Mouse (Mus musculus) gastrocnemius, adult 2 months (tissue): Measurements from ENCODE around the gene Itgb5. TPM values are rescaled to one million over a fixed set of nuclear protein-coding genes. Genes with fewer than 3 reads are reported as not detected.

Experiments
- DNase-seq: peaks from one replicate; pipeline ENCODE4 v3.0.0; 2022
- H3K27ac ChIP-seq: fragments of 200-600 bp; 2 replicates; pipeline ENCODE4 v1.8.1; 2022; ENCODE audit warnings: mild to moderate bottlenecking
- H3K4me3 ChIP-seq: fragments of 200-600 bp; 2 replicates; pipeline ENCODE4 v1.8.1; 2022; ENCODE audit warnings: mild to moderate bottlenecking, moderate library complexity
- CTCF ChIP-seq: fragments of 200-600 bp; IDR thresholded peaks from 2 replicates; pipeline ENCODE4 v1.8.1; 2022; ENCODE audit warnings: antibody characterized with exemption, mild to moderate bottlenecking, moderate library complexity
- intact Hi-C: fragments of 180-260 bp; cut with DNase I; formaldehyde crosslinking; loops from one replicate; pipeline ENCODE4 v1.15.1; 2025
- total RNA-seq, 2 experiments: library from RNA; stranded (reverse); gene quantifications; 2 replicates each; pipeline ENCODE4 v1.2.3; 2021

Gene Itgb5
- total RNA-seq, 2 experiments from 2014 or later, result 73.9 to 88.3 TPM

- intact Hi-C loops, result no loop called here
- H3K4me3 ChIP-seq, result peak overlapping the region; percentile 41
- H3K27ac ChIP-seq, result peak overlapping the region; percentile 82
- no peak for TF ChIP-seq CTCF
- DNase-seq, result peak; percentile 86
These were observed 111.9 kb downstream of the Itgb5 start for GRCm38 (mm10) chr16:33941271-33941781.

DNA sequence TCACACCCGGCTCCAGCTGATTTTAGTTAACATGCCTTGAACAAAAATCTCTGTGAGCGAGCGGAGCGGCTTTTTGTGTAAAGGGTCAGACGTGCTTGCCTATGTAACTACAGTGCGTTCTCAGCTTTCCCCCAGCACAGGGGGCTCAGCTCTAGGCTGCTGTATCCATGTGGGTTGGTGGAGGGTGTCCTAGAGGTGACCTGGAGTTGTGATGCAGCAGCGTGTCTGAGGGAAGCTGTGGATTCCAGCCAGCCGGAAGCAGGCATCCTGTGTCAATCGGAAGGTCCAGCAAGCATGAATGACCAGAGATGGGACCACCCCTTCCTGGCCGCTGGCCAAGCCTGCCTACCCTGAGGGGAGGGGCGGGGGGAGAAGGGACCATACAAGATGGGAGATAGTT, 112.9 kb downstream of the Itgb5 start:
- peak; percentile 72 for DNase-seq
- Histone ChIP-seq H3K27ac (peak overlapping the region; percentile 82), H3K4me3 (no peak overlapping the region)
- TF ChIP-seq CTCF, result no peak
- intact Hi-C loops, result no loop called here

DNA sequence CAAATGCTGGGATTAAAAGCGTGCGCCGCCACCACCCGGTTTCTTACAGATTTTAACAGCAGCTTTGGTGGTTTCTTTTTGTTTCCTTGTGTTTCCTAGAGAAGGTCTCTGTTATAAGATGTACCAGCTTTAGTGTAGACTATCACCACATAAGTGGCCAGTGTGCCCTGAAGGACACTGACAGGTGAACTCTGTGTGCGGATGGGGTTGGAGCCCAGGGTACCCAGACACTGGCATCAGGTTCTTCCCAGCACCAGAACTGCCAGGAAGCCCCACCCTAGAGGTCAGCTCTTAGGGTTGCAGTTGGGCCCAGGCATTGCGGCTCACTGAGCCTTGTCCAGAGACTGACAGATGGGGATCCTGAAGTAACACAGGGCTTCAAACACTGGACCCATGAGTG, 113.9 kb downstream of the Itgb5 start:
- no peak for TF ChIP-seq CTCF
- intact Hi-C loops, result no loop called here
- Histone ChIP-seq H3K4me3 (no peak overlapping the region), H3K27ac (peak overlapping the region; percentile 17; the same call in 1 of the 2 replicates)
- no peak for DNase-seq

GRCm38 (mm10) chr16:33944126-33944525, 114.7 kb downstream of the Itgb5 start:
- no peak for TF ChIP-seq CTCF
- Histone ChIP-seq H3K4me3 (no peak overlapping the region), H3K27ac (0 out of 2 replicates have a peak overlapping the region, but pooled peaks have one; percentile 20)
- intact Hi-C loops, result no loop called here
- no peak for DNase-seq

DNA sequence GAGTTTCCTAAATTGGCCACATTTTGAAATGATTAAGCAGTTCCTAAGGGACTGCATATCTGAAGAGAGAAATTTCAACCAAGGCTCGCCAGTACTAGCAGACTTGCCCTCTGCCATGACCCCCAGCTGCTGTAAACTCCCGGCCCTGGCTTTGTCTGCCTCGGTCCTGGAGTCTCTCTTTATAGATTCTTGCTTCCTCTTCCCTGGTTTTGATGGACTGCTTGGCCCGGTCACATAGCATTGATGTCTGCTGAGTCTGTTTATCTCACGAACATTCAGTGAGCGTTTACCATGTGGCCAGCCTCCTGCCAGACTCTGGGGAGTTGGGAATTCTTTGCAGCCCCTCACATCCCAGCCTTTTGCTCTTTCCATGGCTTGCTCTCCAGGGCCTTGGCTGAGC, 115.3 kb downstream of the Itgb5 start:
- H3K27ac ChIP-seq, result peak overlapping the region; percentile 32; the same call in 1 of the 2 replicates
- no peak overlapping the region for H3K4me3 ChIP-seq
- DNase-seq, result no peak
- no peak for TF ChIP-seq CTCF
- intact Hi-C loops, result loop anchor here (5.0 kb wide), 1 partner anchor 37 kb away; no protein-coding TSS in a partner anchor

GRCm38 (mm10) chr16:33946021-33946420, 116.6 kb downstream of the Itgb5 start:
- TF ChIP-seq CTCF, result no peak
- no peak for DNase-seq
- intact Hi-C loops, result loop anchor here (5.0 kb wide), 1 partner anchor 39 kb away; no protein-coding TSS in a partner anchor
- no peak overlapping the region for H3K4me3 ChIP-seq
- no peak overlapping the region for H3K27ac ChIP-seq

DNA sequence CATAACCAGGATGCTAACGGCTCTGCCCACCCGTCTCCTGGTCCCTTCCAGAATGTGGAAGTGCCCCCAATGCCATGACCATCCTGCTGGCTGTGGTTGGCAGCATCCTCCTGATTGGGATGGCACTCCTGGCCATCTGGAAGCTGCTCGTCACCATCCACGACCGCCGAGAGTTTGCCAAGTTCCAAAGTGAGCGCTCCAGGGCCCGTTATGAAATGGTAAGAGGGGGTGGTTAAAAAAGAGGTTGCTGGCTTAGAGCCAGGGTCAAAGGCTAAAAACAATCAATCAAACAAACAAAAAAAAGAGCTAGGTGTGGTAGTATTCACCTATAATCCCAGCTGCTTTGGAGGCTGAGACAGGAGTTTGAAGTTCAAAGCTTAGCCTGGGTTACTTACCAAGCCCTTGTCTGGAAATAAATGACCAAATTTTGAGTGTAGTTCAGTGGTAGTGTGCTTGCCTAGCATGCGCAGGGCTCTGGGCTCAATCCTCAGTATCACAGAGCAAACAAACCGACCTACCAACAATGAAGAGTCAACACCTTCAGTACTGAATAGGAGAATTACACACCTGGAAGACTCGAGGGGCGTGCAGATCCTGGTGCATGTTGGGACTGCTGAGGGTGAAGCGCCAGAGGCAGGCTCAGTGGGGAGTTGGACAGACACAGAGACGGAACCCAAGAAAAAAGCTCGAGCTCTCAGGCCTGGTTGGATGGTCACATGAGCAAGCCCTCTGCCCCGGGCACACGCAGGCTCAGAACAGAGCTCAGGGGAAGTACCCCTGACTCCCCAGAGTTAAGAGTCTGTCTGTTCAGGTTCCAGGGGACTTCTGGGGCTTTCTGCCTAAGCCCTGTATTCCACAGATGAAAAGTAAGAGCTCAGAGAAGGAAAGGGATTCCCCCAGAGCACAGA, 118.5 kb downstream of the Itgb5 start:
- intact Hi-C loops, result loop anchor here (5.0 kb wide), 1 partner anchor 41 kb away; no protein-coding TSS in a partner anchor
- no peak overlapping the region for H3K4me3 ChIP-seq
- TF ChIP-seq CTCF, result no peak
- DNase-seq, result no peak
- no peak overlapping the region for H3K27ac ChIP-seq

- peak; percentile 27; the same call in 1 of the 2 replicates for TF ChIP-seq CTCF
- no peak overlapping the region for H3K4me3 ChIP-seq
- intact Hi-C loops, result loop anchor here (5.0 kb wide), 1 partner anchor 37 kb away; no protein-coding TSS in a partner anchor
- no peak for DNase-seq
- H3K27ac ChIP-seq, result no peak overlapping the region
These were observed 120.9 kb downstream of the Itgb5 start for GRCm38 (mm10) chr16:33950386-33950785.

- Histone ChIP-seq H3K4me3 (no peak overlapping the region), H3K27ac (no peak overlapping the region)
- DNase-seq, result peak; percentile 88
- peak; percentile 96; the same call in 1 of the 2 replicates for TF ChIP-seq CTCF
- intact Hi-C loops, result loop anchor here (1.0 to 5.0 kb wide), 2 partner anchors 36 to 131 kb away; no protein-coding TSS in a partner anchor
These were observed 121.4 kb downstream of the Itgb5 start for GRCm38 (mm10) chr16:33950830-33951229.

GRCm38 (mm10) chr16:33953008-33953407, 123.5 kb downstream of the Itgb5 start:
- no peak for TF ChIP-seq CTCF
- DNase-seq, result no peak
- intact Hi-C loops, result loop anchor here (5.0 kb wide), 1 partner anchor 34 kb away; no protein-coding TSS in a partner anchor
- H3K4me3 ChIP-seq, result no peak overlapping the region
- H3K27ac ChIP-seq, result no peak overlapping the region

DNA sequence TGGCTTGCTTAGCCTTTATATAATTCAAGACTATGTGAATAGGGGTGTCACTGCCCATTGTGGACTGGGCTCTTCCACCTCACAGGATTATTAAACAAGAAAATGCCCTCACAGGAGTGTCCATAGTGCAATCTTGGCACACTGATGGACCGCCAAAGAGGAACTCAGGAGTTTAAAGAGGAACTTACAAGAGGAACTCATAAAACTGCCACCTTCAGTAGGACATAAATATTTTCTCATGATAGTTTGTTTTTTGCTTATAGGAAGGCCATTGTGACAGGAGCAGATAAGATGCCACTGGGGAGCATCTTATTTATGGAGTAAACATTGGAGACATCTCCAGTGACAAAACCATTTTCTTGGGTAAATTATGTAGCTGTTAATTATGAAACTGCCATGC, 125.3 kb downstream of the Itgb5 start:
- no peak for TF ChIP-seq CTCF
- DNase-seq, result no peak
- H3K27ac ChIP-seq, result no peak overlapping the region
- no peak overlapping the region for H3K4me3 ChIP-seq
- intact Hi-C loops, result loop anchor here (5.0 kb wide), 1 partner anchor 33 kb away; no protein-coding TSS in a partner anchor

DNA sequence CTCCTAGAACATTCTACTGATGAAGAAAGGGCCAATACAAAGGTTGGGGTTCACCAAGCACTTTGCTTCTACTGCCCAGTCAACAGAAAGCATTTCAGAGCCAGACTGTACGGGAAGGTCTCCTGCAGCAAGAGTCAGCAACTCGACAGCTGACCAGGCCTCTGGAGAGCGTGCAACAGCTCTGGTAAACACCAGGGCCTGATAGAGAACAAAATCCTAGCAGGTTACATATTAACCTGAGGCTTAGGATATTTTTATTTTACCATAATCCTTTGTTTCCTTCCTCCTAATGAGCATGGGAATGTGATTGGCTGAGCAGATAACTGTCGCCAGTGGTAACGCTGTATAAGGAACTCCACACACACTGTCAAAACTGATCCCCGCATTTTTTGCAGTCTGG, 134.0 kb downstream of the Itgb5 start:
- DNase-seq, result no peak
- intact Hi-C loops, result no loop called here
- no peak overlapping the region for H3K4me3 ChIP-seq
- no peak overlapping the region for H3K27ac ChIP-seq
- TF ChIP-seq CTCF, result no peak
